Mouse (Mus musculus) stomach, embryonic 16.5 days (tissue): ENCODE results near the gene Bckdk. TPM values are rescaled to one million over a fixed set of nuclear protein-coding genes. Genes with fewer than 3 reads are reported as not detected.

ENCODE experiments used
- ATAC-seq: fragments of 200-750 bp; cut with Nextera tagmentation; 2 replicates; pipeline ENCODE4 v1.8.0; 2017; ENCODE audit warnings: moderate number of reproducible peaks, moderate TSS enrichment; ENCODE audit not compliant: insufficient read depth, low FRiP score
- H3K27ac ChIP-seq: fragments of 300-500 bp; sonication (generic); 2 replicates; pipeline ENCODE4 v1.5.1; 2014; ENCODE audit warnings: low read length
- H3K27me3 ChIP-seq: fragments of 300-500 bp; sonication (generic); 2 replicates; pipeline ENCODE4 v1.6.1; 2014; ENCODE audit warnings: low read length, control low read depth, mixed read lengths; ENCODE audit not compliant: control insufficient read depth, insufficient read depth
- H3K36me3 ChIP-seq: fragments of 300-500 bp; sonication (generic); 2 replicates; pipeline ENCODE4 v1.6.1; 2014; ENCODE audit warnings: low read length; ENCODE audit not compliant: control insufficient read depth, insufficient read depth
- H3K4me1 ChIP-seq: fragments of 300-500 bp; sonication (generic); 2 replicates; pipeline ENCODE4 v1.6.1; 2014; ENCODE audit warnings: low read length, control low read depth, mixed read lengths; ENCODE audit not compliant: control insufficient read depth, insufficient read depth
- H3K4me2 ChIP-seq: fragments of 300-500 bp; sonication (generic); 2 replicates; pipeline ENCODE4 v1.6.1; 2014; ENCODE audit warnings: low read depth, low read length, mixed read lengths
- H3K4me3 ChIP-seq: fragments of 300-500 bp; sonication (generic); replicated peaks from 2 replicates; pipeline ENCODE4 v1.5.1; 2014; ENCODE audit warnings: mild to moderate bottlenecking, low read length
- H3K9ac ChIP-seq: fragments of 300-500 bp; sonication (generic); 2 replicates; pipeline ENCODE4 v1.6.1; 2014; ENCODE audit warnings: low read length
- H3K9me3 ChIP-seq: fragments of 300-500 bp; sonication (generic); replicated peaks from 2 replicates; pipeline ENCODE4 v1.6.1; 2016; ENCODE audit warnings: low read length, control low read depth; ENCODE audit not compliant: control insufficient read depth
- WGBS: fragments of 180-500 bp; shearing (Covaris S2); extraction: QIAGEN DNeasy Blood & Tissue Kit; methylation state at CpG from one replicate; pipeline ENCODE4 v1.1.7; 2014; 5-methylcytosine and 5-hydroxymethylcytosine counted together
- polyA plus RNA-seq: library from polyadenylated mRNA; unstranded; fragments of >200 nt; fragmentation: Nextera tagmentation; extraction: Ambion mirVana; gene quantifications from 2 replicates; pipeline ENCODE4 v1.2.1, GENCODE M21; 2015

Bckdk gene
- polyA plus RNA-seq, 1 experiment from 2014 or later = 134 TPM

DNA sequence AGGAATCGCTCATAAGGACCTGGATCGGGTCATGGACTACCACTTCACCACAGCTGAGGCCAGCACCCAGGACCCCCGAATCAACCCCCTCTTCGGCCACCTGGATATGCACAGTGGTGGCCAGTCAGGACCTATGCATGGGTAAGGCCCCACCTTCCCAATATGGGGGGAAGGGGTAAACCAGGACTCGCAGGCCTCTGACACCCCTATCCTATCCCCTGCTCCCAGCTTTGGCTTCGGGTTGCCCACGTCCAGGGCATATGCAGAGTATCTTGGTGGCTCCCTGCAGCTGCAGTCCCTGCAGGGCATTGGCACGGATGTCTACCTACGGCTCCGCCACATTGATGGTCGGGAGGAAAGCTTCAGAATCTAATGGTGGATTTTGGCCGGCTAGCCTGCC lies 4.1 kb downstream of the Bckdk start:
- Histone ChIP-seq H3K4me1 (peaks cover 13% of the 10 kb centered on the region), H3K4me3 (no peak overlapping the region), H3K36me3 (peaks cover 26% of the 10 kb centered on the region), H3K4me2 (no peak overlapping the region), H3K9ac (no peak overlapping the region), H3K9me3 (no peaks in the 10 kb centered on the region), H3K27ac (no peak overlapping the region), H3K27me3 (no peaks in the 10 kb centered on the region)
- 94% methylated on average over 12 of the region's 12 CpGs for WGBS
- ATAC-seq = no peak

DNA sequence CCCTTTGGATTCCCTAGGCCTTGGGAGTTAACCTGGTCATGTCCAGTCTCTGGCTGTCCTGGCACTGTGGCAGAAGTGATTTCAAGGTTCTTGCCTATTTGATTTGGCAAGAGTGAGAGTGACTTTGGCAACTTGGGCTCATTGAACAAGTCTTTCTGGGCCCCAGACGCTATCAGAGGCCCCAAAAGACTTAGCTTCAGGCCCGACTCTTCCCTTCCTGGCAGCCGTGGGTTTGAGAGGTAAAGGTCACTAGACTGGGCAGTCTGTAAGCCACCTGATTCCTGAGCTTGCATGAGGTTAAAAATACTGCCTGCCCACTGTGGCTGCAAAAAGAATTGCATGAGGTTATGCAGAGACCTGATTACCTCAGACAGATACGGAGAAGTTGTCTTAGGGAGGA lies 4.8 kb downstream of the Bckdk start:
- no peak overlapping the region for H3K4me2 ChIP-seq
- H3K9ac ChIP-seq = no peak overlapping the region
- ATAC-seq = no peak
- no peaks in the 10 kb centered on the region for H3K9me3 ChIP-seq
- WGBS = 88% methylated on average over 4 of the region's 4 CpGs
- H3K36me3 ChIP-seq = peaks cover 26% of the 10 kb centered on the region
- peaks cover 17% of the 10 kb centered on the region for H3K4me1 ChIP-seq
- H3K27me3 ChIP-seq = no peaks in the 10 kb centered on the region
- no peak overlapping the region for H3K4me3 ChIP-seq
- no peak overlapping the region for H3K27ac ChIP-seq

DNA sequence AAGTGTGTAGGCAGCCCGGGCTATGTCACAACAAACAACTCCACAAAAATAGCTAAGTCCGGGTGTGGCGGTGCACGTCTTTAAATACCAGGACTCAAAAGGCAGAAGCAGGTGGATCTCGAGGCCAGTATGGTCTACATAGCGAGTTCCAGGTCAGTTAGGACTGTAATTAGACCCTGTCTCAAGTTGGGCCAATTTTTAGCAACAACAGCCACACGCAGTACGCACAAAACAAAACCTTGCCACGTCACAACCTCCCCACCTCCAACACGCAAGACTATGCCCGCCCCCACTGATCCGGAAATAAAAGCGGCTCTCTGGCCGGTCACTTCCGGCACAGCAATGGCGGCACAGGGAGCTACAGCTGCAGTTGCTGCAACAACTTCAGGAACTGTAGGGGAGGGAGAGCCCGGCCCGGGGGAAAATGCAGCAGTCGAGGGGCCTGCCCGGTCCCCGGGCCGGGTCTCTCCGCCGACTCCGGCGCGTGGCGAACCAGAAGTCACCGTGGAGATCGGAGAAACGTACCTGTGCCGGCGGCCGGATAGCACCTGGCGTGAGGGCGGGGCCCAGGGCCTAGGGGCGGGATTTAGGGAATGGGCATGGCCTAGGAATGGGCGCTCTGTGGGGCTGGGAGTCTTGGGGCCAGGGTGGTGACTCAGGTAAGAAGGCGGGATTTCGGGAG lies 8.4 kb downstream of the Bckdk start, which contains the start of gene Kat8:
Gene Kat8, plus strand, starts transcription at position 327 of the 682 bp plus-strand sequence.
- peaks cover 8% of the 10 kb centered on the region for H3K4me1 ChIP-seq
- H3K27ac ChIP-seq = peak within 1 kb of the TSS; percentile 94
- no peaks in the 10 kb centered on the region for H3K27me3 ChIP-seq
- no peaks in the 10 kb centered on the region for H3K9me3 ChIP-seq
- H3K9ac ChIP-seq = peak within 1 kb of the TSS; percentile 93
- peaks cover 19% of the 10 kb centered on the region for H3K36me3 ChIP-seq
- H3K4me2 ChIP-seq = peak within 1 kb of the TSS; percentile 88
- ATAC-seq = peak; percentile 95
- H3K4me3 ChIP-seq = peak within 1 kb of the TSS; percentile 99
- under 1% methylated on average over 40 of the region's 40 CpGs for WGBS

DNA sequence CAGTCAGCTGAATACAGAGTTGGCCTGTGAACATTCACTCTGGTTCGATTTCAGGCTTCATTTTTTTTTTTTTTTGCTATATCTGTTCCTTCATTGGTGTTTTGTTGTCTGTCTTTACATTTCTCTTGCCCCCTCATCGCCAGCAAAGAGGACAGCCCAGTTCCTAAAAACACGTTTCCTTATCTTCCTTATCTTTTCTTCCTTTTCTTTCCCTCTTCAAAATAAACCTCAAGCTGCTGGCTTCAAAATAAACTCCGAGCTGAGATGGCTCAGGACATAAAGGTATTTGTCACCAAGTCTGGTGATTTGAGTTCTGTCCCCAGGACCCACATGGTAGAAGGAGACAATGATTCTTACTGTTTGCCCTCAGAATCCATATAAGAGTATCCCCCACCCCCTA lies 9.1 kb downstream of the Bckdk start:
- 12% methylated on average over 4 of the region's 4 CpGs for WGBS
- ATAC-seq = no peak
- Histone ChIP-seq H3K27ac (peak overlapping the region; percentile 94), H3K9me3 (no peaks in the 10 kb centered on the region), H3K4me1 (peaks cover 8% of the 10 kb centered on the region), H3K4me3 (peak overlapping the region; percentile 99), H3K9ac (peak overlapping the region; percentile 93), H3K36me3 (peaks cover 14% of the 10 kb centered on the region), H3K27me3 (no peaks in the 10 kb centered on the region), H3K4me2 (peak overlapping the region; percentile 88)

DNA sequence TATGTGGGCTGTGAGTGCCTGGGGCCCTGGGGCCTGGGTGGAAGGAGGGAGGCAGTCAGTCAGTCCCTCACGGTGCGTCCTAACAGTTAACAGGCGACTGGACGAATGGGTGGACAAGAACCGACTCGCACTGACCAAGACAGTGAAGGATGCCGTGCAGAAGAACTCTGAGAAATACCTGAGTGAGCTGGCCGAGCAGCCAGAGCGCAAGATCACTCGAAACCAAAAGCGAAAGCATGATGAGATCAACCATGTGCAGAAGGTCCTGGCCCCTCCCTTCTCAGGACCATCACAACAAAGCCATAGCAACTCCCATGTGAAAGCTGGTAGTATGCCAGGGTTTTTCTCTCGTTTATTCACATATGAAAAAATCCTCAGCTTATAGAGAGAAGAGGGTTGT lies 11.4 kb downstream of the Bckdk start:
- WGBS = 91% methylated on average over 12 of the region's 12 CpGs
- Histone ChIP-seq H3K27me3 (no peaks in the 10 kb centered on the region), H3K27ac (no peak overlapping the region), H3K36me3 (peaks cover 8% of the 10 kb centered on the region; the same call in 1 of the 2 replicates), H3K4me1 (peaks cover 8% of the 10 kb centered on the region), H3K4me3 (no peak overlapping the region), H3K9ac (no peak overlapping the region), H3K9me3 (no peaks in the 10 kb centered on the region), H3K4me2 (no peak overlapping the region)
- ATAC-seq = no peak

DNA sequence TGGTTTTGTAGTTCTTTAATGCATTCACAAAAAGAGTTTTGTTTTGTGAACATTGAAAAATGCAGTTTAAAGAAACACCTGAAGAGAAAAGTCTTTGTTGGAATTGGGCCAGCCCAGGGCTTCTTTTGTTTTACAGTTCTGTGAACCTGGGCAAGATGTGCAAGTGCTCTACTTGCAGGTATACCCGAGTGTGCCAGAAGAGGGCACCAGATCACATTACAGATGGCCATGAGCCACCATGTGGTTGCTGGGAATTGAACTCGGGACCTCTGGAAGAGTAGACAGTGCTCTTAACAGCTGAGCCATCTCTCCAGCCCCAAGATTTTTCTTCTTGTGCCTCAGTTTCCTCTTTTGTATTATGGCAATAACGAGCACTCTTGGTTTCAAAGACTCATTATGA lies 14.3 kb downstream of the Bckdk start:
- H3K4me3 ChIP-seq = no peak overlapping the region
- H3K4me1 ChIP-seq = peaks cover 6% of the 10 kb centered on the region; the same call in 1 of the 2 replicates
- 56% methylated on average over 3 of the region's 3 CpGs for WGBS
- H3K27ac ChIP-seq = no peak overlapping the region
- no peaks in the 10 kb centered on the region for H3K9me3 ChIP-seq
- ATAC-seq = no peak
- no peak overlapping the region for H3K4me2 ChIP-seq
- H3K9ac ChIP-seq = no peak overlapping the region
- H3K36me3 ChIP-seq = peaks cover 8% of the 10 kb centered on the region; the same call in 1 of the 2 replicates
- H3K27me3 ChIP-seq = no peaks in the 10 kb centered on the region

DNA sequence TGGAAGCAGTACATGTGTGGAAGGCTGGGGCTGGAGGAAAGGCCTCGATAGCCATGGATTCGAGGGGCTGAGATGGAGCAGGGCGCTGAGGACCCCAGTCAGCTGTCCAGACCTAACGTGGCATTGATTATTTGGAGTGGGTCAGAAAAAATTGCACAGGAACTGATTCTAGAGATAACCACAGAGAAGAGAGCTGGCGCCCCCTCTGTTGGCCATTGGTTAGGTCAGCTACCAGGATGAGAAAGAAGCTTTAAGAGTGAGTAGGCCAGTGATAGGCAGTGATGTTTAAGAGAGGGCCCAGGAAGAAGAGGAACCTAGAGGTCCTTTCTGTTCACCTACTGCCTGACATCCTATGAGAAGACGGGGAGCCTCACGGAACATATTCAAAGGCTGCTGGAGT lies 15.4 kb downstream of the Bckdk start:
- H3K4me3 ChIP-seq = no peak overlapping the region
- no peaks in the 10 kb centered on the region for H3K9me3 ChIP-seq
- H3K4me1 ChIP-seq = peaks cover 5% of the 10 kb centered on the region
- WGBS = 74% methylated on average over 7 of the region's 7 CpGs
- no peaks in the 10 kb centered on the region for H3K27me3 ChIP-seq
- ATAC-seq = no peak
- H3K27ac ChIP-seq = no peak overlapping the region
- no peak overlapping the region for H3K9ac ChIP-seq
- peaks cover 8% of the 10 kb centered on the region; the same call in 1 of the 2 replicates for H3K36me3 ChIP-seq
- H3K4me2 ChIP-seq = no peak overlapping the region

DNA sequence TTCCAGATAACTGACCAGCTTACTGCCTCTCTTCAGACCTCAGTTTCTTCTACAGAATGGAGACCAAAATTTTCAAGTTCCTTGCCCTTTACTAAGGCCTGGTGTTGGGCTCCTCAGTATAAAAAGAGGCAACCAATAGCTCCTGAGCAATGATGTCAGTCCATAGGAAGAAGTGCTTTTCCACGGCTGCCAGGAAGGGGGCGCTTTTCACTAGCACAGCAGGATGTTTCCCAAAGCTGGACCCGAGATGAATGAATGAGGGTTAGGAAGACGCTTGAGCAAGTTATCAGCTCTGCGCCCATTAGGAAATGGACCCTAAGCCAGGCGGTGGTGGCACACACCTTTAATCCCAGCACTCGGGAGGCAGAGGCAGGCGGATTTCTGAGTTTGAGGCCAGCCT lies 17.6 kb downstream of the Bckdk start:
- Histone ChIP-seq H3K36me3 (peaks cover 5% of the 10 kb centered on the region), H3K4me2 (no peak overlapping the region), H3K9ac (no peak overlapping the region), H3K27me3 (no peaks in the 10 kb centered on the region), H3K9me3 (no peaks in the 10 kb centered on the region), H3K4me1 (peaks cover 5% of the 10 kb centered on the region), H3K4me3 (no peak overlapping the region), H3K27ac (no peak overlapping the region)
- WGBS = 59% methylated on average over 8 of the region's 8 CpGs
- no peak for ATAC-seq

DNA sequence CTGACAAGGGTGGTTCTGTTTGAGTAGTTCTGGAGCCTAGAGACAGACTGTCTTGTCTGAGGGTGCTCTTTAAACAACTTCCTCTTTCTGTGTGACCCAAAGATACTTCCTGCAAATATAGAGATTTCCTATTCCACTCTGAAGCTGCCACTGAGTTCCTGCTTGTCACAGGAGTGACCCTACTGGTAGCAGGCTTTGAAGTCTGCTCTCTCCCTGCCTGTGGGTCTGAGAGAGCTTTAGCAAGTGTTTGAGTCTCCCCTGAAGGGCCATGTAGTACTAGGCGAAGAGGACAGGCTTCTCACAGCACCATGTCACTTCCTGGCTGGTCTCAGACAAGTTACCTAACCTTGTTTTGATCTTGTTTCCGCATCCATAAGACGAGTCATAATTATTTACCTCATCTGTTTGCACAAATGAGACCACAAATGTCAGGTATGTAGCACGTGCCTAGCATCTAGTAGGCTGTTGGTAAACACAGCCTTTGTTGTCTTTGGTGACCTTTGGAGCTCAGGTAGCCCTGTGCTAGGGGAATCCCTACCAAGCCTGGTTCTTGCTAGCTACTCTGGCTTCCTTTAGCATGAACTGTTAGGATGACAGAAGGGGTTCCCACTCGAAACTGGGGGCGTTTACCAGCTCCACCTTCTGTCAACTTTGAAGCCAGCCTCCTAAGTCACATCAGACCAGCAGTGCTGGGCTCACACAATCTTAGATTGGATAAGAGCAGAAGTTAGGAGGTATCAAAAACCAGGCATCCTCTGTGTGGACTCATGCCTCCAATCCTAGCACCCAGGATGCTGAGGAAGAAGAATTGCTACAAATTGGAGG lies 18.8 kb downstream of the Bckdk start:
- Histone ChIP-seq H3K4me2 (no peak overlapping the region), H3K27me3 (no peaks in the 10 kb centered on the region), H3K4me1 (peaks cover 5% of the 10 kb centered on the region), H3K9me3 (no peaks in the 10 kb centered on the region), H3K36me3 (peaks cover 6% of the 10 kb centered on the region), H3K4me3 (no peak overlapping the region), H3K27ac (peak overlapping the region; percentile 79), H3K9ac (no peak overlapping the region)
- no peak for ATAC-seq
- 57% methylated on average over 6 of the region's 6 CpGs for WGBS
